Mouse (Mus musculus): ENCODE data around the gene Gm20379. TPM values are rescaled to one million over a fixed set of nuclear protein-coding genes. Genes with fewer than 3 reads are reported as not detected.

The Gm20379 gene
- not detected in 2 replicates for total RNA-seq (2015)
- total RNA-seq (2017), result not detected in 2 replicates

DNA sequence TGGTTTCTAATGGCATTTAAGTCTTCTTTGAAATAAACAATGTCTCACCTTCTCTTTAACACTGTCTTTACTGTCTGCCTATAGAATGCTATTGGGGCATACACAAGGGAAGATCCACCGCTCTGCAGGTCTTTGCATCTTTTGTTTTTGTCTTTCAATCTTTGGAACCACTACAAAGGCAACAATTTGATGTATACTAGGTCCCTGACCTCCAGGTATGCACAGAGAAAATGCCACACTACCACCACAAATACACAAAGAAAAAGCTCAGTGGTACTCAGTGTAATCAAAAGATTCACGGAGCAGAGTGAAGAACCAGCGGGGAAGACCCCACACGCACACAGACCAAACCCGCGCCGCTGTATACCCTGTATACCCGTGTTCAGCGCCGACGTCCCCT, at the start of gene Gm20379:
Gene Gm20379, plus strand, starts transcription at position 301 of the 400 bp plus-strand sequence.
- ATAC-seq (ENCODE audit: poor library complexity, severe bottlenecking), result no peak

DNA sequence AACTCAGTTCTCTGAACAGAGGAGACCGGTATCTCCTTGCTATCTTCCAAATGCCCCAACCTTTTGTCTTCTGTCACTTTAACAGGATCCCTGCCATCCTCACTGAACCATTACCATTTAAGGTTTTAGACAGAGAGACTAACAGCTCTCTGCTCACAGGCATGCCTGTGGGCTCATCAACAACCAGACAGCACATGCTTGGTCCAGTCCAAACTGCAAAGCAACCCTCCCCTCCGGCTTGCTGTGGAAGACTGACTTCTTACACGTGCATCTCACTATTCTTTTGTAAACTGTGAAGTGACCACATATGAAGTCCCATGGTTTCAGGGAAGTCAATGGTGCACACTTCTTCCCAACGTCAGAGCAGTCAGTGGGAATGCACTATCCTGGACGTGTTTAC, 44.5 kb upstream of the Gm20379 start:
- no peak for ATAC-seq (ENCODE audit: poor library complexity, severe bottlenecking)

GRCm38 (mm10) chr13:92263566-92263965, 42.2 kb upstream of the Gm20379 start:
- no peak for ATAC-seq (ENCODE audit: poor library complexity, severe bottlenecking)

- ATAC-seq (ENCODE audit: poor library complexity, severe bottlenecking), result peak; percentile 80
Observed at GRCm38 (mm10) chr13:92267076-92267475, 38.7 kb upstream of the Gm20379 start.

DNA sequence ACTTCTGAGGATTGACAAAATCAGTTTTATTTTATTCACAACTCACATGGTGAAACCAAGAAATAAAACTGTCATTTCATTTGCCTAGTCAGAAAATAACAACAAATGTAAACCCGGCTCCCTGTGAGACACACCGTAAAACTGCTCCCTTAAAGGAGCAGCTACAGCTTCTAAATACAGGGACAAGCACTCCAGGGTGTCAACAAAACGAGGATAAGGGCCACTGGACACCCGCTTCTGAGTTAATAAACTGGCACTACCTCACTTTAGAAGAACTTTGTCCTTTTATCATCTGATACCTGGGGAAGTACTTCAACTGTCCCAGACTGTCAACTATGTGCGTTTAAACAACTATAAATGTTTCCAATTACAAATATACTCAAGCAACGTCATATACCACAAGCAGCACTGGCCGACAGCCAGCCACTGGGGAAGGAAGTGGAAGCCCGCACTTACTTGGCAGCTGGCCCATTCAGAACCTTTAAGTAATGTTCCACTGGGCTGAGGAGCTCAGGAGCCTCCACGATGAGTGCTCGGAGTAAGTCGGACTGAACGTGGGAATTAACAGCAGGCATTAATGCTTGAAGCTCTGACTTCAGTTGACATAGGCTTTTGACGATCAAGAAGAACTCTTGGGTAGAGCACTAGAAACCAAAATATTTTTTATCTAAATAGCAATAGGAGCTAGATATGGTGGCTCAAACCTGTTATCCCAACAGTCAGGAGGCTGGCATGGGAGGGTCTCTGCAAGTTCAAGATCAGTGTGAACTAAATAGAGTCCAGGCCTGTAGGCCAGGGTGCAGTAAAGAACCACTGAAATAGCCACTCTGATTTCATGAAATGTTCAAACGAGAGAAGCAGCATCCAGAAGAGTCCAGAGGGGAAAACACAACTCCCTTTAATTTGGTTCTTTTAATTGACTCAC, 31.2 kb upstream of the Gm20379 start:
- ATAC-seq (ENCODE audit: poor library complexity, severe bottlenecking), result peak; percentile 95

DNA sequence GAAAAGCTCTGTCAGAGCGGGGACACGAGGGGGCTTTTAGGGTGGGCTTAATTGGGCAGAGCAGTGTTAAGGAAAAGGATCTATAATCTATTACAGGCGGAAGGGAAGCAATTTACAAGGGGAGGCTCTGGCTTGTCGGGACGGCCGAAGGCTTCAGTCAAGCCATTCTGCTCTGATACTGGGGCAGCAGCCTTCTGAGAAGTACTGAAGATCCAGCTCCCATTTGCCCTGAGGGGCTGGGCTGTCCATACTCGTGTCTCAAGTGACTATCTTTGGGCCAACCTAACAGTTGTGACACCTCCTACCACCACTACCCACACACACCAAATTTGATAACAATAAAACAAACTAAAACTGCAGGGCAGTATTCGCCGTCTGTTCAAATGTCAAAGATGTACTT, 30.5 kb upstream of the Gm20379 start:
- ATAC-seq (ENCODE audit: poor library complexity, severe bottlenecking), result no peak

DNA sequence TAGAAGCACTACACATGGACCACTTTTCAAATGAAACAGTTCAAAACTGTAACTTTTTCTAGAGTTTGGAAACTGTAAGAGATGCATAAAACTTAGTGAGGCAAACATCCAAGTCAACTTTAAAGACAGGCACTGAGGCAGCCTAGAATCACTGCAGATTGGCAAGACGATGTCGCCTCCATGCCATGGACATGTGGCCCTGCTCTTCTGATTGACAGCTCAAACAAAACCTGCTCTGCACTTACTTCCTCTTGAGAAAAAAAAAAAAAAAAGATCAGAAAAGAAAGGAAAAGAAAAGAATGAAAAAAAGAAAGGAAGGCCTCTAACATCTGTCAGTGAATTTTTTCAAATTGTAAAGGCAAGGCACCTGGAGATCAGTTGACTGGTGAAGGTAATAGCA, 28.8 kb upstream of the Gm20379 start:
- no peak for ATAC-seq (ENCODE audit: poor library complexity, severe bottlenecking)

DNA sequence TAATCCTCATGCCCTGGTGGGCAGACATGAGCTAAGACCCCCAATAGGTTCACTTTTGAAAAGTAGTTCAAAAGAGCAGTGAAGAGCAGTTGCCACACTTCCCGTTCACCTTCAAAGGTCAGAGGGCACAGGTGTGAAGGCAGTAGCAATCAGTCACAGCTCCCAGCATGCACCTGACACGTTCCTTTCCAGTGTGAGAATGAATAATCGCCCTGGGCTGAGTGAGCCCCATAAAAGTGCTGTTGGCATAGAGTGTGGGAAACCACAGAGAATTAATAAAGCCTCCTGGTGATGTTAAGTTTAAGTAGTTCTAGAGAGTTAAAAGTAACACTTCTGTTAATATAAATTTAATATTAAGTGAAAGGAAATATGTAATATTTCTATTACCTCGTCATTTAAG, 14.2 kb upstream of the Gm20379 start:
- no peak for ATAC-seq (ENCODE audit: poor library complexity, severe bottlenecking)

- no peak for ATAC-seq (ENCODE audit: poor library complexity, severe bottlenecking)
Observed at GRCm38 (mm10) chr13:92293883-92294282, 11.9 kb upstream of the Gm20379 start.

- ATAC-seq (ENCODE audit: poor library complexity, severe bottlenecking), result no peak
Observed at GRCm38 (mm10) chr13:92296490-92296889, 9.3 kb upstream of the Gm20379 start.

- ATAC-seq (ENCODE audit: poor library complexity, severe bottlenecking), result no peak
Observed at GRCm38 (mm10) chr13:92297021-92297420, 8.8 kb upstream of the Gm20379 start.

DNA sequence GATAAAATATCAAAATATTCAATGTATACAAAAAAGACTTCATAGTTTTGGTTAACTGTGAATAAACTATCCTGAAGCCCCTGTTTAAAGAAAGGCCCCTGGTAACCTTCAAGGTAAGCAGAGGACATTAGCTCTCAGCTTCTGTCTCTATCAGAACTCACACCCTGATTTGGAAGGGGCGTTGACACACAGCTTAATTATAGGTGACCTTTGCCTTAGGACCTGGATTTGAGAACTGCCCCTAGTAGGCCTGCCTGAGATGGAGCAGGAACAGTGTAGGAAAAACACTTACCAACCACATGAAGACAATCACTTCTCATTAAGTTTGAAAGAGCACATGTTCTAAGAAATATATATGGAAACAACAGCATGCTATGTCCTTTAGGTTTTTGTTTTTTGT, 6.3 kb upstream of the Gm20379 start:
- ATAC-seq (ENCODE audit: poor library complexity, severe bottlenecking), result no peak

- ATAC-seq (ENCODE audit: poor library complexity, severe bottlenecking), result no peak
Observed at GRCm38 (mm10) chr13:92301754-92302153, 4.0 kb upstream of the Gm20379 start.

DNA sequence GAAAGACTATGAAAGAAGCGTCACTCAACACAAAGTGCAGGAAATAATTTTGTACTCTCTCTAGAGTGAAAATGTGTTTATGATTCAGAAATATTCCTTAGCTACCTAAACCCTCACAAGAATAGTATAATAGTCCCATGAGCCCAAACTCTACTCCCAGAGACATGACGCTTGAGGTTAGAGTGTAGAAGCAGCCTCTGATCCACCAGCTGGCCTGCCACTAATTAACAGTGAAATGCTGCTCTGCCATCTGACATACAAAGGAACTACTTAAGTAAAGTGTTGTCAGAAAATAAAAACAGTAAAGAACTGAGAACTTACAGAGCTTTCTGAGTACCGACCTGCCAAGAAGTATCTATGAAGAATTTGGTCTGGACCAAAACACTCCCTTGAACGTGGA, 3.3 kb upstream of the Gm20379 start:
- ATAC-seq (ENCODE audit: poor library complexity, severe bottlenecking), result no peak

DNA sequence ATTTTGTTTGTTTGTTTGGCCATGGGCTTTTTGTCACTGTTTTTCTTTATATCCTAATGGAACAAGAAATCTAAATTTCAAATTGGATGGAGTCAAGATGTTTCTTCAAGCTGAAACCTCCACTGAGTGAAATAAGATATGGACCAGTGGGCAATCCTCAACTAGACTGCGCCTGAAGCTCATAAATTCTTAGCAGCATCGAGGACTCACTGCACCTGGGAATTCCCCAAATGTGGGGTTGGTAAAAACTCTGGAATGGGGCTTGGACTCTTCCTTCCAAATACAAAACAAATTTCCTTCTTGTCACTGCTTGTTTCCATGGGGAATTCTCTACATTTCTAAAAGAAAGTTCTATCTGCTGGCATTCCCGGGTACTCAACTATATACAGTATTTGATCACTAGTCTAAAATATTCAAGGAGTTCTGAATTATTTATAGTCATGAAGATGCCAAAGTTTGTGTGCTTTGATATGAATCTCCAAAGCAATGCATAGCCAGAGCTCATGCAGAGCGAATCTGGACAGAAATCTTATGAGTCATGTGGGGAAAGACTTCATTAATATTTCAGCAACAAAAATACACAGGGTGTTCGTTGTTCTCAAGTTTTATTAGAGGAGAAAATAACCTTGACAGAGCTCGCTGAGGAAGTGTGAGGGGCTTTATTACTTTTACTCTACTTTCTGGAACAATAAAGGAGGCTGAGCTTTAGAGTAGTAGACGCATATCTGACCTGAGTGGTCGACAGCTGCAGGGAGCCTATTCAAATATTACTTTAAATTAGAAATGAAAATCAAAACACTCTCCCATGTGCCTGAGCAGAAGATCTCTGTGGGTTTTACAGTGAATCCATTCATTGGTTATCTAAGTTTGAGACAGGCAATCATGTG, 2.5 kb upstream of the Gm20379 start:
- ATAC-seq (ENCODE audit: poor library complexity, severe bottlenecking), result no peak

GRCm38 (mm10) chr13:92304291-92304690, 1.5 kb upstream of the Gm20379 start:
- no peak for ATAC-seq (ENCODE audit: poor library complexity, severe bottlenecking)

DNA sequence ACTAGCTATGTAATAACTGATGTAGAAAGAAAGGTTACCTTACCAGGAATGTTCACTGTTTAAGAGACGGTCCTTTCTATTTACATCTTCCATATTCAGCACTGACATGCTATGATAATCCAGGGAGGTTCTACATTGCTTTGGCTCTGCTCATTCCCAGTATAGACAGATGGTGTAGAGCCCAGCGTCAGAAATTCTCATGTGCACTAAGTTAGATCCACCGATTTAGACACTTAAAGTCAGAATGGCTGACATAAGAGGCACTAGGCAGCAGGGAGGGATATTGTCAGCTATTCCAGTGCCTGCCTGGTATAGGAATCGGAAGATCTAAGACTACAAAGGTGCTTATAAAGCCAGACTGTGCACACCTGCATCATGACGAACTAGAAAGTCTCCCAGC, 8.8 kb downstream of the Gm20379 start:
- no peak for ATAC-seq (ENCODE audit: poor library complexity, severe bottlenecking)

- peak; percentile 82 for ATAC-seq (ENCODE audit: poor library complexity, severe bottlenecking)
Observed at GRCm38 (mm10) chr13:92320770-92321169, 15.0 kb downstream of the Gm20379 start.

- ATAC-seq (ENCODE audit: poor library complexity, severe bottlenecking), result no peak
Observed at GRCm38 (mm10) chr13:92326030-92326429, 20.2 kb downstream of the Gm20379 start.

GRCm38 (mm10) chr13:92328000-92328399, 22.2 kb downstream of the Gm20379 start:
- ATAC-seq (ENCODE audit: poor library complexity, severe bottlenecking), result no peak

DNA sequence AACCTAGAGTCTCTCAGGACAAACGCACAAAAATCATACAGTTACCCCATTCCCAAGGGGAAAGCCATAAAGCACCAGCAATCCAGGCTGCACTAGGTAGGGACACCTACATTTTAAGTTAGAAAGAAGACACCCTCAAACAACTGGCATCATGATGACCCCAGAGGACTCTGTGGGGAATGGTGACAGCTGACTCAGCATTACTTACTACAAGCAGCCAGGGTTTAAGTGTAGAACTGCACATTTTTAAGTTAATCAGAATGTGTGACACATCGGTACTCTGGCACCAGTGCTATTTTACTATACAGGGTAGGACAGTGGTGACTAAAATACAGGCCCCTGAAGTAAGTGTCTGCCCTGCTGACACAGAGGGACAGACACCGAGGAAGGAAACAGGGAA, 24.8 kb downstream of the Gm20379 start:
- no peak for ATAC-seq (ENCODE audit: poor library complexity, severe bottlenecking)

All from megakaryocyte, adult 5-6 weeks (primary cell).